Mouse (Mus musculus) testis, adult 2 months (tissue): ENCODE measurements at regions not wholly inside any gene's neighbourhood (a gene's known extent, or its start where the extent isn't known, plus 50 kb on each side); places are given as distances from the start of the nearest gene placed in this dataset.

ENCODE experiments used
- CTCF ChIP-seq: fragments of 200-500 bp; IDR thresholded peaks from 2 replicates; pipeline ENCODE4 v1.5.1; 2012; ENCODE audit warnings: low read depth, mild to moderate bottlenecking, inconsistent platforms, low read length, moderate library complexity; ENCODE audit not compliant: control insufficient read depth, insufficient read depth, insufficient replicate concordance
- POLR2A ChIP-seq: fragments of 200-500 bp; IDR thresholded peaks from 2 replicates; pipeline ENCODE4 v1.6.1; 2012; ENCODE audit warnings: low read depth, mild to moderate bottlenecking, inconsistent platforms, low read length, moderate library complexity; ENCODE audit not compliant: control insufficient read depth

DNA sequence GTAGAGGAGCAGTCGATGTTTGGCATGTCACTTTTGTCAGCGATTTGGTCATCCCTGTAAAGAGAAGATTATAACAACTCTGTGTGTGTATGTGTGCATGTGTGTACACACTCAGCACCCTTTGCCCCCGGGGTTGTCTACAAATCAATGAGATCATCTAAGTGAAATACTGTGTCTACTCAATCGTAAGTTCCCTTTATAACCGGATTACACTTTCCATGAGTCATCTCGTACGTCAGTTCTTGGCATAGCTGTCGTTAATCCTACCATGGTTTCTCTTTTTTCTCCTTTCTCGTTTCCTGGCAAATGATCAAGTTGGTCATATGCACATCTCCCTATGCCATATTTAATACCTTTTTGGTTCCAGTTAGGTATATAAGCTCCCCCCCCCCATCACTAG, 58.7 kb upstream of the Eed start:
- TF ChIP-seq CTCF (no peak), POLR2A (no peak)
